Mouse (Mus musculus) limb, embryonic 14.5 days (tissue): ENCODE results near the gene Sema6c. TPM values are rescaled to one million over a fixed set of nuclear protein-coding genes. Genes with fewer than 3 reads are reported as not detected.

Experiments
- ATAC-seq: fragments of 200-750 bp; cut with Nextera tagmentation; 2 replicates; pipeline ENCODE4 v1.8.0; 2017; ENCODE audit warnings: low read depth, moderate number of reproducible peaks, moderate TSS enrichment; ENCODE audit not compliant: low FRiP score
- DNase-seq: peaks from one replicate; pipeline ENCODE4 v3.0.0-alpha.2; 2015; ENCODE audit warnings: low spot score
- H3K27ac ChIP-seq: fragments of 300-500 bp; sonication (generic); replicated peaks from 2 replicates; pipeline ENCODE4 v1.5.1; 2014; ENCODE audit warnings: low read depth, mild to moderate bottlenecking, low read length, moderate library complexity, mixed read lengths
- H3K27me3 ChIP-seq: fragments of 300-500 bp; sonication (generic); 2 replicates; pipeline ENCODE4 v1.6.1; 2014; ENCODE audit warnings: low read length, mixed read lengths; ENCODE audit not compliant: control insufficient read depth, insufficient read depth
- H3K36me3 ChIP-seq: fragments of 300-500 bp; sonication (generic); 2 replicates; pipeline ENCODE4 v1.6.1; 2014; ENCODE audit warnings: mild to moderate bottlenecking, low read length, moderate library complexity, mixed read lengths; ENCODE audit not compliant: control insufficient read depth, insufficient read depth
- H3K4me1 ChIP-seq: fragments of 300-500 bp; sonication (generic); 2 replicates; pipeline ENCODE4 v1.6.1; 2014; ENCODE audit warnings: antibody characterized with exemption, low read length, mixed read lengths; ENCODE audit not compliant: control insufficient read depth, insufficient read depth
- H3K4me2 ChIP-seq: fragments of 300-500 bp; sonication (generic); replicated peaks from 2 replicates; pipeline ENCODE4 v1.6.1; 2014; ENCODE audit warnings: low read depth, mild to moderate bottlenecking, low read length, moderate library complexity; ENCODE audit not compliant: severe bottlenecking
- H3K4me3 ChIP-seq: fragments of 300-500 bp; sonication (generic); replicated peaks from 2 replicates; pipeline ENCODE4 v1.5.1; 2014; ENCODE audit warnings: low read length
- H3K9ac ChIP-seq: fragments of 300-500 bp; sonication (generic); 2 replicates; pipeline ENCODE4 v1.6.1; 2014; ENCODE audit warnings: mild to moderate bottlenecking, low read depth, low read length, moderate library complexity; ENCODE audit not compliant: severe bottlenecking
- H3K9me3 ChIP-seq: fragments of 300-500 bp; sonication (generic); 2 replicates; pipeline ENCODE4 v1.6.1; 2016; ENCODE audit warnings: low read length; ENCODE audit not compliant: control insufficient read depth
- POLR2A ChIP-seq: fragments of 200-500 bp; IDR thresholded peaks from 2 replicates; pipeline ENCODE4 v1.8.0; 2012; ENCODE audit warnings: inconsistent platforms, mild to moderate bottlenecking, moderate library complexity, borderline replicate concordance; ENCODE audit not compliant: insufficient read depth, insufficient read length; ENCODE audit errors: extremely low read depth
- WGBS: fragments of 180-500 bp; shearing (Covaris S2); extraction: QIAGEN DNeasy Blood & Tissue Kit; methylation state at CpG from one replicate; pipeline ENCODE4 v1.1.7; 2014; 5-methylcytosine and 5-hydroxymethylcytosine counted together
- polyA plus RNA-seq, 2 experiments: library from polyadenylated mRNA; depleted of rRNA in 1 of 2; stranded (reverse) in 1 of 2; unstranded in 1 of 2; fragments of >200 nt; fragmentation: Nextera tagmentation in 1 of 2; extraction: Ambion mirVana in 1 of 2; gene quantifications; 2 replicates each; pipeline versions ENCODE4 v1.2.1 to v1.2.3; 2012 to 2014

Sema6c gene
- polyA plus RNA-seq, 2 experiments: 15.7 to 56.5 TPM

- no peak overlapping the region for H3K4me2 ChIP-seq
- ATAC-seq (no peak), DNase-seq (no peak)
- no peak overlapping the region for H3K27ac ChIP-seq
- no peak overlapping the region for H3K4me3 ChIP-seq
- H3K9ac ChIP-seq: no peak overlapping the region
- H3K36me3 ChIP-seq: peaks cover 83% of the 10 kb centered on the region
- no peaks in the 10 kb centered on the region for H3K9me3 ChIP-seq
- peaks cover 30% of the 10 kb centered on the region for H3K27me3 ChIP-seq
- H3K4me1 ChIP-seq: peaks cover 5% of the 10 kb centered on the region; the same call in 1 of the 2 replicates
- no peak for TF ChIP-seq POLR2A
- 90% methylated on average over 10 of the region's 10 CpGs for WGBS
Observed at GRCm38 (mm10) chr3:95169996-95170395, 9.7 kb downstream of the Sema6c start.

GRCm38 (mm10) chr3:95171105-95171504 is 10.8 kb downstream of the Sema6c start:
- no peak for TF ChIP-seq POLR2A
- no peak overlapping the region for H3K27ac ChIP-seq
- H3K4me3 ChIP-seq: no peak overlapping the region
- H3K9me3 ChIP-seq: no peaks in the 10 kb centered on the region
- no peak overlapping the region for H3K4me2 ChIP-seq
- no peak for DNase-seq
- WGBS: 64% methylated on average over 6 of the region's 6 CpGs
- no peak for ATAC-seq
- H3K9ac ChIP-seq: no peak overlapping the region
- peaks cover 75% of the 10 kb centered on the region for H3K36me3 ChIP-seq
- peaks cover 5% of the 10 kb centered on the region; the same call in 1 of the 2 replicates for H3K4me1 ChIP-seq
- peaks cover 30% of the 10 kb centered on the region for H3K27me3 ChIP-seq

GRCm38 (mm10) chr3:95172526-95173255 is 12.4 kb downstream of the Sema6c start:
- ATAC-seq: no peak
- peaks cover 60% of the 10 kb centered on the region for H3K36me3 ChIP-seq
- peaks cover 30% of the 10 kb centered on the region for H3K27me3 ChIP-seq

GRCm38 (mm10) chr3:95173256-95173949 is 13.1 kb downstream of the Sema6c start:
- Histone ChIP-seq H3K9ac (peak overlapping the region; percentile 31; the same call in 1 of the 2 replicates), H3K4me3 (peak overlapping the region; percentile 22), H3K36me3 (peaks cover 52% of the 10 kb centered on the region), H3K27me3 (peaks cover 30% of the 10 kb centered on the region), H3K4me1 (peaks cover 5% of the 10 kb centered on the region; the same call in 1 of the 2 replicates), H3K9me3 (no peaks in the 10 kb centered on the region), H3K4me2 (peak overlapping the region; percentile 36), H3K27ac (no peak overlapping the region; the same call in 1 of the 2 replicates)
- DNase-seq (no peak), ATAC-seq (peak; percentile 30; the same call in 1 of the 2 replicates)
- WGBS: 12% methylated on average over 55 of the region's 58 CpGs
- no peak for TF ChIP-seq POLR2A

More at GRCm38 (mm10) chr3:95172526-95173255, 12.4 kb downstream of the Sema6c start:
- no peak overlapping the region for H3K27ac ChIP-seq
- H3K4me2 ChIP-seq: no peak overlapping the region
- no peaks in the 10 kb centered on the region for H3K9me3 ChIP-seq
- H3K4me3 ChIP-seq: 0 out of 2 replicates have a peak overlapping the region, but pooled peaks have one; percentile 22
- DNase-seq: no peak
- peaks cover 5% of the 10 kb centered on the region; the same call in 1 of the 2 replicates for H3K4me1 ChIP-seq
- TF ChIP-seq POLR2A: no peak
- 24% methylated on average over 35 of the region's 84 CpGs for WGBS
- H3K9ac ChIP-seq: peak overlapping the region; percentile 31; the same call in 1 of the 2 replicates

GRCm38 (mm10) chr3:95174011-95174592 is 13.8 kb downstream of the Sema6c start:
- DNase-seq (peak; percentile 80), ATAC-seq (peak; percentile 58)
- Histone ChIP-seq H3K4me2 (0 out of 2 replicates have a peak overlapping the region, but pooled peaks have one; percentile 17), H3K9ac (peak overlapping the region; percentile 31; the same call in 1 of the 2 replicates), H3K4me3 (no peak overlapping the region), H3K27me3 (peaks cover 30% of the 10 kb centered on the region), H3K9me3 (no peaks in the 10 kb centered on the region), H3K27ac (no peak overlapping the region), H3K36me3 (peaks cover 45% of the 10 kb centered on the region), H3K4me1 (peaks cover 5% of the 10 kb centered on the region; the same call in 1 of the 2 replicates)
- no peak for TF ChIP-seq POLR2A
- WGBS: 8% methylated on average over 16 of the region's 16 CpGs
